Comparison of ENCODE assay signal across 8 mouse cellular contexts in genomic region chr11:48853474-48854180, GRCm38 (mm10). TPM values are rescaled to one million over a fixed set of nuclear protein-coding genes. Genes with fewer than 3 reads are reported as not detected.
DNase-seq lines count a peak whose midpoint lies in the region; ATAC-seq and TF ChIP-seq lines count a peak whose summit lies in the region.

No protein-coding gene starts in this region.

- H3K27me3 ChIP-seq in hindbrain, embryonic 16.5 days (replicated peaks; ENCODE audit: control insufficient read depth, insufficient read depth, low read length): peaks cover 4% of the 10 kb centered on the region; the same call in 1 of the 2 replicates

- peak overlapping the region; percentile 83 for H3K4me2 ChIP-seq in hindbrain, embryonic 16.5 days (ENCODE audit: low read length)

- H3K9me3 ChIP-seq in hindbrain, embryonic 16.5 days (ENCODE audit: control insufficient read depth, low read length): no peaks in the 10 kb centered on the region

- under 1% methylated on average over 31 of the region's 31 CpGs for WGBS in hindbrain, embryonic 16.5 days
- WGBS in macrophage (ENCODE audit: missing documents): 2% methylated on average over 31 of the region's 31 CpGs

- peak; percentile 82 for DNase-seq in ZHBTc4 (ENCODE audit: low read depth, low spot score)
- DNase-seq in cerebellum, postnatal 36 days: peak; percentile 88 to 97
- DNase-seq in gastrocnemius, adult 18-20 months (ENCODE audit: low spot score): peak; percentile 91
- DNase-seq in left cerebral cortex, adult 2 months (ENCODE audit: extremely low spot score in 1 of 2, low spot score in 2 of 2): peak; percentile 92 to 96
- peak; percentile 92 for DNase-seq in right cerebral cortex, adult 18-20 months
- peak; percentile 88 for DNase-seq in urinary bladder, postnatal 14 days (ENCODE audit: low spot score)

- no peaks in the 10 kb centered on the region for H3K79me2 ChIP-seq in macrophage (ENCODE audit: inconsistent target)

- H3K4me3 ChIP-seq in hindbrain, embryonic 16.5 days (ENCODE audit: low read length): peak overlapping the region; percentile 53
- peak overlapping the region; percentile 51 for H3K4me3 ChIP-seq in left cerebral cortex, adult 2 months
- peak overlapping the region; percentile 59 for H3K4me3 ChIP-seq in macrophage (ENCODE audit: inconsistent target)

- peak overlapping the region; percentile 74; the same call in 1 of the 2 replicates for H3K27ac ChIP-seq in hindbrain, embryonic 16.5 days (ENCODE audit: low read depth, low read length)
- peak overlapping the region; percentile 83 for H3K27ac ChIP-seq in left cerebral cortex, adult 2 months
- peak overlapping the region; percentile 41 for H3K27ac ChIP-seq in macrophage

- no peaks in the 10 kb centered on the region for H3K36me3 ChIP-seq in hindbrain, embryonic 16.5 days (ENCODE audit: control insufficient read depth, insufficient read depth, low read length)
- H3K36me3 ChIP-seq in macrophage (ENCODE audit: inconsistent target): no peaks in the 10 kb centered on the region

- peak; percentile 68 for ATAC-seq in hindbrain, embryonic 16.5 days

- peak overlapping the region; percentile 69 for H3K9ac ChIP-seq in hindbrain, embryonic 16.5 days (ENCODE audit: low read depth, low read length)

- H3K4me1 ChIP-seq in hindbrain, embryonic 16.5 days (ENCODE audit: control insufficient read depth, insufficient read depth, low read depth, low read length): peaks cover 18% of the 10 kb centered on the region

- TF ChIP-seq CTCF in left cerebral cortex, adult 2 months (IDR thresholded peaks at IDR 0.05): peak; percentile 30

- intact Hi-C loops in left cerebral cortex, adult 2 months (cut with DNase I): no loop called here

RNA-seq across cellular contexts. Expression of gene Irgm1, which starts 17.9 kb away (rescaled TPM):
- 10 to 100 TPM; 12.9 to 15.7 TPM for total RNA-seq in gastrocnemius, adult 18-20 months (2021)
- 3.6 and 5.4 TPM in 2 replicates for polyA plus RNA-seq in hindbrain, embryonic 16.5 days (2015; fragmentation: Nextera tagmentation; extraction: Ambion mirVana)
- 1 to 10 TPM; 5.5 to 5.6 TPM for total RNA-seq in left cerebral cortex, adult 2 months (2021)
- total RNA-seq in macrophage (2018; cell fraction: chromatin; rRNA removed): 100 to 1,000 TPM in 15 of 26 experiments, 10 to 100 TPM in 11; 20.5 to 641 (median 175) TPM
- 100 to 1,000 TPM; 128 to 783 (median 543) TPM for total RNA-seq in macrophage (2018; cell fraction: cytosol; rRNA removed)
- total RNA-seq in macrophage (2018; cell fraction: nucleus; rRNA removed): 100 to 1,000 TPM in 18 of 26 experiments, 10 to 100 TPM in 8; 75.1 to 591 (median 408) TPM
- polyA plus RNA-seq in macrophage (2018): 118 to 323 TPM (median 130 TPM) in 3 replicates

RNA-seq across cellular contexts. Expression of gene Gm12184, which starts 27.2 kb away (rescaled TPM):
- total RNA-seq in gastrocnemius, adult 18-20 months (2021): 1 to 10 TPM; 1.8 to 2.5 TPM
- polyA plus RNA-seq in hindbrain, embryonic 16.5 days (2015; fragmentation: Nextera tagmentation; extraction: Ambion mirVana): 1.1 and 2.3 TPM in 2 replicates
- total RNA-seq in left cerebral cortex, adult 2 months (2021): 1 to 10 TPM; 1.1 to 2.6 TPM
- total RNA-seq in macrophage (2018; cell fraction: chromatin; rRNA removed): 1 to 10 TPM in 4 of 26 experiments, under 1 TPM in 1, not detected in 21; 0.98 to 1.4 (median 1.3) TPM
- 1 to 10 TPM in 21 of 26 experiments, under 1 TPM in 5; 0.47 to 2.3 (median 1.5) TPM for total RNA-seq in macrophage (2018; cell fraction: cytosol; rRNA removed)
- total RNA-seq in macrophage (2018; cell fraction: nucleus; rRNA removed): 1 to 10 TPM in 3 of 26 experiments, under 1 TPM in 10, not detected in 13; 0.40 to 5.6 (median 0.67) TPM
- 0.75 to 2.7 TPM (median 1.7 TPM) in 3 replicates for polyA plus RNA-seq in macrophage (2018)

RNA-seq across cellular contexts. Expression of gene Trim7, which starts 27.7 kb away (rescaled TPM):
- 10 to 100 TPM; 34.7 to 41.9 TPM for total RNA-seq in gastrocnemius, adult 18-20 months (2021)
- 1.7 and 2.7 TPM in 2 replicates for polyA plus RNA-seq in hindbrain, embryonic 16.5 days (2015; fragmentation: Nextera tagmentation; extraction: Ambion mirVana)
- 1 to 10 TPM; 2.4 to 3.3 TPM for total RNA-seq in left cerebral cortex, adult 2 months (2021)
- 10 to 100 TPM in 12 of 26 experiments, 1 to 10 TPM in 14; 2.1 to 26.6 (median 9.3) TPM for total RNA-seq in macrophage (2018; cell fraction: chromatin; rRNA removed)
- total RNA-seq in macrophage (2018; cell fraction: cytosol; rRNA removed): 1 to 10 TPM in 20 of 26 experiments, under 1 TPM in 6; 0.29 to 2.5 (median 1.3) TPM
- 10 to 100 TPM in 3 of 26 experiments, 1 to 10 TPM in 23; 1.7 to 11.6 (median 5.5) TPM for total RNA-seq in macrophage (2018; cell fraction: nucleus; rRNA removed)
- polyA plus RNA-seq in macrophage (2018): 1.1 to 1.4 TPM (median 1.2 TPM) in 3 replicates

RNA-seq across cellular contexts. Expression of gene Trim41, which starts 36.5 kb away (rescaled TPM):
- 10 to 100 TPM; 15.7 to 22.6 TPM for total RNA-seq in gastrocnemius, adult 18-20 months (2021)
- 6.5 and 7.1 TPM in 2 replicates for polyA plus RNA-seq in hindbrain, embryonic 16.5 days (2015; fragmentation: Nextera tagmentation; extraction: Ambion mirVana)
- 10 to 100 TPM; 61.7 to 67.7 TPM for total RNA-seq in left cerebral cortex, adult 2 months (2021)
- 100 to 1,000 TPM in 17 of 26 experiments, 10 to 100 TPM in 9; 20.6 to 250 (median 130) TPM for total RNA-seq in macrophage (2018; cell fraction: chromatin; rRNA removed)
- total RNA-seq in macrophage (2018; cell fraction: cytosol; rRNA removed): 10 to 100 TPM; 16.9 to 87.7 (median 65.3) TPM
- 100 to 1,000 TPM in 10 of 26 experiments, 10 to 100 TPM in 16; 25.6 to 136 (median 96.6) TPM for total RNA-seq in macrophage (2018; cell fraction: nucleus; rRNA removed)
- 40.1 to 48.8 TPM (median 47.2 TPM) in 3 replicates for polyA plus RNA-seq in macrophage (2018)

RNA-seq across cellular contexts. Expression of gene Gm5431, which starts 48.4 kb away (rescaled TPM):
- under 1 TPM; 0.43 to 0.52 TPM for total RNA-seq in gastrocnemius, adult 18-20 months (2021)
- 0.16 and 0.18 TPM in 2 replicates for polyA plus RNA-seq in hindbrain, embryonic 16.5 days (2015; fragmentation: Nextera tagmentation; extraction: Ambion mirVana)
- total RNA-seq in left cerebral cortex, adult 2 months (2021): under 1 TPM; 0.18 to 0.33 TPM
- total RNA-seq in macrophage (2018; cell fraction: chromatin; rRNA removed): 100 to 1,000 TPM in 10 of 26 experiments, 10 to 100 TPM in 16; 11.3 to 174 (median 83.5) TPM
- total RNA-seq in macrophage (2018; cell fraction: cytosol; rRNA removed): 100 to 1,000 TPM in 16 of 26 experiments, 10 to 100 TPM in 10; 36.0 to 249 (median 118) TPM
- total RNA-seq in macrophage (2018; cell fraction: nucleus; rRNA removed): 100 to 1,000 TPM in 15 of 26 experiments, 10 to 100 TPM in 11; 26.8 to 253 (median 149) TPM
- 43.5 to 99.6 TPM (median 62.6 TPM) in 3 replicates for polyA plus RNA-seq in macrophage (2018)

Comparison
In these comparisons a context has a peak if more than half of its experiments do, and no peak if none do; other contexts are left out.
1. Peak in every context shown above with its lines: DNase-seq, ATAC-seq, H3K4me3 ChIP-seq and H3K27ac ChIP-seq.
2. RNA of gene Trim7, which starts 27.7 kb away (total RNA-seq): 34.7 to 41.9 TPM in gastrocnemius, adult 18-20 months; 2.4 to 3.3 TPM in left cerebral cortex, adult 2 months; every median in the first group is over 4 times any median in the second.